Mouse (Mus musculus) right cerebral cortex, adult 2 months (tissue): Measurements from ENCODE around the gene Lmln.
A peak's percentile ranks its signal among the peaks of the same experiment; 100 is the strongest.
"Not testable (repeated sequence)": the region's sequence is repeated elsewhere in the genome, so short reads cannot be mapped to it uniquely, and the experiment has no call there.

Source experiments
- DNase-seq, 2 experiments: peaks; one replicate each; pipeline ENCODE4 v3.0.0; 2021 to 2022; ENCODE audit warnings: low spot score in 2 of 2

Gene Lmln

DNA sequence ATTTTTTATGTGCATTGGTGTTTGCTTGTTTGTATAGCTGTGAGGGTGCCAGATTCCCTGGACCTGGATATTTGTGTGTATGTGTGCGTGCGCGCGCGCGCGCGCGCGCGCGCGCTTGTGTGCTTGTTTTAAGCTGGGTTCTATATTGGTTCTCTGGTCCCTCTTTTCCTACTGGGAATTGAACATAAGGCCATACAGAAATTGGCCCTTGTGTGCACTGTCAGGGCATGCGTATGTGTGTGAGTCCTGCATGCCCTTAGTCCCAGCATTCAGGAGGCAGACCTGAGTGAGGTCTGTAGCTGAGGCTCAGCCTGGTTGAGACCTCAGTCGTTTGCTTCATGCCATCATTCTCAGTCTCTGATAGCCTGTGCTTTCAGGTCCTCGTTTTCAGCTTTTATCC lies 4.3 kb upstream of the Lmln start:
- DNase-seq = no peak

- DNase-seq = not testable (repeated sequence)
Observed at GRCm38 (mm10) chr16:33058656-33059055, 3.7 kb upstream of the Lmln start.

GRCm38 (mm10) chr16:33059471-33059870 lies 2.9 kb upstream of the Lmln start:
- no peak for DNase-seq

DNA sequence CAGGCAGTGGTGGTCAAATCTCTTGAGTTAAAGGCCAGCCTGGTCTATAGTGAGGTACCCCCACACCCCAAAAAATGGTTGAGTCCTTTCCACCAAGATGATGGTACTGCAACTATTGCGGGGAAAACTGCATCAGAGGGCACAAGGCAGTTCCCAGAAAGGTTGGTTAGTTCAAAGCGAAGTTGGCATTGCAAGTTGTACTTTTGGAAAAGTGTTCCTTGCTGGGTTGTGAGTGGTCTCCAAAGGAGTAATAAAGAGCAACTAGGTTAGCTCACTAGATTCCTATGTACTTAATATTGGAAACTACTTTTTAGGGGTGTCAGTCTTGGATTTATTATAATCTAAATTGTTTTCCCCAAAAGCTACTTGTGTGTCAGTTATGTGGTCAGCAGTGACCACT lies 1.4 kb upstream of the Lmln start:
- no peak for DNase-seq

DNA sequence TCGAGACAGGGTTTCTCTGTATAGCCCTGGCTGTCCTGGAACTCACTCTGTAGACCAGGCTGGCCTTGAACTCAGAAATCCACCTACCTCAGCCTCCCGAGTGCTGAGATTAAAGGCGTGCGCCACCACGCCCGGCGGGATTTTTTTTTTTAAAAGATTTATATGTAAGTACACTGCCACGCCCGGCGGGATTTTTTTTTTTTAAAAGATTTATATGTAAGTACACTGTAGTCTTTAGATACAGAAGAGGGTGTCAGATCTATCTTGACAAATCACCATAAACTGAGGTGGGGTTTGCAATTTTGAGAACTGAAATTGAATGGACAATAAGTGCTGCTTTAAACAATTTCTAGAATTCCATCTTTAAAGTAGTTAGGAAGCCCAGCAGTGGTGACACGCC lies 921 bp upstream of the Lmln start:
- DNase-seq = no peak

DNA sequence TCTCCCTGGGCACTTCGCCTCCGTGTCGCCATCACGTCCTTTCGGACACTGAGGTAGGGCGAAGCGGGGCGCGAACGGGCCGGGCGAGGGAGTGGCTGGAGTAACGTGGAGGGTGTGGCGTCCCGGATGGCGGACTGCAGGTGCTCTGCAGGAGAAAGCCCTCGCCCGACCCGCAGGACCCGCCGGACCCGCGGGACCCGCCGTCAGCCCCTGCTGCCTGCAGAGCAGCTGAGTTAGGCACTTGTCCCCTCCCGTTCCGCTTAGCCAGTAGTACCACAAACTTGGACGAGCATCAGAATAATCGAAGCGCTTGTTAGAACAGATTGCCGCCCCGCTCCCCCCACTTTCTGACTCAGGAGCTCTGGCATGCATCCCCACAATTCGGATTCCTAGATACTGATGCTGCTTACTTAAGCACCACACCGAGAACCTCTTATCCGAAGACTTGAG lies 386 bp downstream of the Lmln start:
- DNase-seq = peak; percentile 68 to 77

DNA sequence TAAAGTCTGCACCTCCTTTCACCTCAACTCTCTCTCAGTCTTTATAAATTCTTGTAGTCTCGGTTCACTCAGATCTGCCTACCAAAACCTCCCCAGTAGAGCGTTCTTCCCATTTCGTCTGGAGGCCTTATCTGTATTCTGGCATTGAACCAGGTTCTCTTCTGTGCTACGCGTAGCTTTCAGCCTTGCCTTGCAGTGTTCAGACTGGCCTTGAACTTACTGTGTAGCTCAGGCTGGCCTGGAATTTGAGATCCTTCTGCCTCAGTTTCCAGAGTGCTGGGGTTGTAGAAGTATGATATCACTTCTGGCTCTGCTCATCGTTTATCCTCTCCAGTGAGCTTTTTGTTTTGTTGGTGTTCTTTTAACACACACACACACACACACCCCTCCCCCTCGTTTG lies 946 bp downstream of the Lmln start:
- no peak for DNase-seq

DNA sequence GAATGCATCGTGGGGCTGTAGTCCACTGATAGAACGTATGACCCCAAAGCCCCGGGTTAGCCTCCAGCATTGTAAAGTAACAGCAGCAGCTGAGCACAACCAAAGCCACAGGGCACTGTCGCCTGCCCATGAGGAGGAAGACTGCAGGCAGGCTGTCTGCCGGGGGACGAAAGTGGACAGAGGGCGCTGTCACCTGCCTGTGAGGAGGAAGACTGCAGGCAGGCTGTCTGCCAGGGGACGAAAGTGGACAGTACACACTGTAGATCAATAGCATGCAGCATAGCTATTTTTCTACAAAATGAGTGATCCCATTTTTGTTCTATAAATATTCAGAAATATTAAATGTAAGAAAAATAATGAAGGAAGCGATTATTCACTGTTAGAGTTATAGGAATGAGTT lies 2.3 kb downstream of the Lmln start:
- no peak for DNase-seq

- no peak for DNase-seq
Observed at GRCm38 (mm10) chr16:33070928-33071327, 8.6 kb downstream of the Lmln start.

DNA sequence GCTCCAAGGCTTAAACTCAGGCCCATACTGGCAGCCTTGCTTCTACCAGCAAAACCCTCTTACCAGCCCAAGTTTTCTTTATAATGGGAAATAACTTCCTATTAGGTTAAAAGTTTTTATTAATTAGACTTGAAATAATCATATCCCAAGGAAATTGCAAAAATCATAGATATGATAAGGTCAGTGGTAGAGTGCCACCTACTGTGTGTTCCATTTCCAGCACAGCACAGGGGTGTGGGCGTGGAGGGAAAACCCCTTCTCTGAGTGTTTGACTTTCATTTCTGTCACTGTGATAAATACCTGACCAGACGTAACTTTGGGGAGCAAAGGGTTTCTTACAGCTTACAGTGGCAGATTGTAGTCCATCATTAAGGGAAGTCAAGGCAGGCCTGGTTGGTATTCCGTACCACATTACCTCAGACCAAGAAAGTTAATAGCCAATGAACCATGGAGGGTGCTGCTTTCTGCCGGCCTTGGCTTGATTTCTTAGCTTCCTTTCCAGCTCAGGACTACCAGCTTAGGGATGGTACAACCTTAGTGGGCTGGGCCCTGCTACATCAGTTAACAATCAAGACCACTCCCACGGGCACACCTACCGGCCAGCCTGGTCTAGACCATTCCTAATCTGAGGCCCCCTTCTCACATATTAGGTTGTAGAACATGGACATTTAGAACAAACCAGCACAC lies 10.7 kb downstream of the Lmln start:
- DNase-seq = no peak

GRCm38 (mm10) chr16:33074967-33075366 lies 12.6 kb downstream of the Lmln start:
- no peak for DNase-seq

- no peak for DNase-seq
Observed at GRCm38 (mm10) chr16:33076078-33076477, 13.8 kb downstream of the Lmln start.

GRCm38 (mm10) chr16:33077069-33077627 lies 14.8 kb downstream of the Lmln start:
- no peak for DNase-seq

- DNase-seq = no peak
Observed at GRCm38 (mm10) chr16:33080063-33080462, 17.7 kb downstream of the Lmln start.

DNA sequence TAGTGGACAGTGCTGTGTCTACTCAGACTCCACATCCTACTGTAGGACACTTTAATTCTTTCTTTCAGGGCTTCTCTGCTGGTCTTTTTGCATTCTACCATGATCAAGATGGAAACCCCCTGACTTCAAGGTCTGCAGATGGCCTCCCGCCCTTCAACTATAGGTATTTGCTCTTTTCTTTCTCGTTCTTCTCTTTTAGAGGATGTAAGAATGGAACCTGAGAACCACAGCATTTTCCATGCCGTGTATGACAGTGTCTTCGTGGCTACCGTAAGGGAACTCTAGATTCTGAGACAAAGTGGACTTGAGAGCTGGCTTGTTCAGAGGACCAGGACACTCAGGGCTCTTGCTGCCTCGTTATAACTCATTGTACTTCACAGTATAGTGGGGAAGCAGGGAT lies 20.6 kb downstream of the Lmln start:
- no peak for DNase-seq

GRCm38 (mm10) chr16:33083996-33084395 lies 21.7 kb downstream of the Lmln start:
- DNase-seq = no peak

DNA sequence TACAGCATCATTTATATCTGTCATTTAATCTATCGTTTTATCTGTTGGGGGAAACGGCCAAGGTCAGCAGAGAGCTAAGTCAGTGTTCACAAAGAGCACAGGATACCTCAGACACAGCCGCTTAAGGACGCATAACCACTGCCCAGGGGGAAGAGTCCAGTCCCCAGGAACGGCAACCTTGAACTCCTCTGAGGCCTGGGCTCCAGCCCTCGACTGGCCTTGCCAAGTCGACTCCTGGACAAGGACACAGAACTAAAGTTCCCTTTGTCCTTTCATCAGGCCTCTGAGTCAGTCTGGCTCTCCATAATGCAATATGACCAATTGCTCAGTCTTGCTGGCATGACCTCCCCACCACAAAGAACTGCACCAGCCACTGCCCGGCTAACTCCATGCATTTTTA lies 23.3 kb downstream of the Lmln start:
- no peak for DNase-seq

DNA sequence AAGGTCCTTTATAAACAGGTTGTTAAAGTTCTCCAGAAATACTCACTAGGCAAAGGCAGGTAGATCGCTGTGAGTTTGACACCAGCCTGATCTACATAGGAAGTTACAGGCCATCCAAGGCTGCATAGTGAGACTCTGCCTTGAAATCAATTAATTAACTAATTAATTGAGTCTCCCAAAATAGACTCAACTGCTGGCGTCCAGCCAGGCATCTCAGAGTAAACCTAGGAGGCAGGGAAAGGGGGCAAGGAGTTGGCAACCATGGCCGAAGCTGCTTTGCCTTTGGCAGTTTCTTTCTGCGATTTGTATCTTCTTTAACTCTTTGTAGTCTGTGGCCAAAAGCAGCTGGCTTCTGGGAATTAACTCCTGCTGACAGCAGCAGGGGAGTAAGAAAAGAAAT lies 51.4 kb downstream of the Lmln start:
- no peak for DNase-seq

GRCm38 (mm10) chr16:33123373-33123772 lies 61.1 kb downstream of the Lmln start:
- DNase-seq = no peak

- DNase-seq = peak in 1 of 2 experiments; percentile 4
Observed at GRCm38 (mm10) chr16:33123938-33124820, 61.9 kb downstream of the Lmln start.

DNA sequence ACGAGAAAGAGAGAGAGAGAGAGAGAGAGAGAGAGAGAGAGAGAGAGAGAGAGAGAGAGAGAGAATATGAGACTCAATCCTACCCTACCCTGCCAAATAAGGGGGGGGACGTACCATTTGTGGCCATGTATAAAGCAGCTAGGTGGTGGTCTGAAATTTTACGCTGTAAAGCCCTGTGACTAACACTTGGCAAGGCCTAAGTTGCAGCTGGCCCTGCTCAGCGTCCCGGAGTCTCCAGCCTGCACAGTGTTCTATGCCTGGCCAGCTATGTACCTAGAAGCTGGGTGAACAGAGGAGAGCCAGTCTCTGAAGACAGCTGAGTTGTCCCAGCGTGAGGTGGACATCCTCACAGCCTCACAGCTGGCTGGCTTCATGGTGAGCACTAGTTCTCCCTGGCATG lies 64.7 kb downstream of the Lmln start:
- no peak for DNase-seq

GRCm38 (mm10) chr16:33130731-33131130 lies 68.4 kb downstream of the Lmln start:
- DNase-seq = no peak

GRCm38 (mm10) chr16:33133186-33133585 lies 70.9 kb downstream of the Lmln start:
- no peak for DNase-seq
